Mouse (Mus musculus): ENCODE results near the gene Dnajc17. TPM values are rescaled to one million over a fixed set of nuclear protein-coding genes. Genes with fewer than 3 reads are reported as not detected.

Dnajc17 gene
- polyA plus RNA-seq (2014; fragmentation: Illumina TruSeq; extraction: RNeasy Lipid Tissue Mini Kit (QIAGEN cat#74804); ENCODE audit: low read depth, low replicate concordance): 1.7 TPM

GRCm38 (mm10) chr2:119208344-119209175, at the start of gene Dnajc17, which contains the start of gene Zfyve19:
TSS of gene Dnajc17 (minus strand) at chr2:119208795.
TSS of gene Zfyve19 (plus strand) at chr2:119208617.

GRCm38 (mm10) chr2:119237210-119237870, 28.7 kb upstream of the Dnajc17 start, which contains the start of gene Spint1:
TSS of gene Spint1 (plus strand) at chr2:119237362.

GRCm38 (mm10) chr2:119229775-119230704, 21.4 kb upstream of the Dnajc17 start, which contains the start of gene Ppp1r14d:
TSS of gene Ppp1r14d (minus strand) at chr2:119229906.

GRCm38 (mm10) chr2:119173991-119174651, 34.5 kb downstream of the Dnajc17 start, which contains the start of gene Gm14137:
TSS of gene Gm14137 (plus strand) at chr2:119174509.

GRCm38 (mm10) chr2:119166901-119167865, 41.4 kb downstream of the Dnajc17 start, which contains the start of gene Gchfr:
TSS of gene Gchfr (plus strand) at chr2:119167773.

GRCm38 (mm10) chr2:119156681-119157572, 51.7 kb downstream of the Dnajc17 start, which contains the start of gene Rmdn3:
TSS of gene Rmdn3 (minus strand) at chr2:119157034.

Other genes with a start within 250 kb of the Dnajc17 start
- gene Ccdc32, start 179.4 kb downstream of the Dnajc17 start, polyA plus RNA-seq (2014; fragmentation: Illumina TruSeq; extraction: RNeasy Lipid Tissue Mini Kit (QIAGEN cat#74804); ENCODE audit: low read depth, low replicate concordance): 16.0 TPM
- gene Rpusd2, start 174.0 kb downstream of the Dnajc17 start, polyA plus RNA-seq (2014; fragmentation: Illumina TruSeq; extraction: RNeasy Lipid Tissue Mini Kit (QIAGEN cat#74804); ENCODE audit: low read depth, low replicate concordance): 4.3 TPM
- 3.4 TPM for gene Knl1, start 161.7 kb downstream of the Dnajc17 start, polyA plus RNA-seq (2014; fragmentation: Illumina TruSeq; extraction: RNeasy Lipid Tissue Mini Kit (QIAGEN cat#74804); ENCODE audit: low read depth, low replicate concordance)
- gene Rad51, start 96.0 kb downstream of the Dnajc17 start, polyA plus RNA-seq (2014; fragmentation: Illumina TruSeq; extraction: RNeasy Lipid Tissue Mini Kit (QIAGEN cat#74804); ENCODE audit: low read depth, low replicate concordance): 2.2 TPM
- gene Rmdn3, start 51.8 kb downstream of the Dnajc17 start, polyA plus RNA-seq (2014; fragmentation: Illumina TruSeq; extraction: RNeasy Lipid Tissue Mini Kit (QIAGEN cat#74804); ENCODE audit: low read depth, low replicate concordance): 49.1 TPM
- not detected for gene Gchfr, start 41.0 kb downstream of the Dnajc17 start, polyA plus RNA-seq (2014; fragmentation: Illumina TruSeq; extraction: RNeasy Lipid Tissue Mini Kit (QIAGEN cat#74804); ENCODE audit: low read depth, low replicate concordance)
- not detected for gene Gm14137, start 34.3 kb downstream of the Dnajc17 start, polyA plus RNA-seq (2014; fragmentation: Illumina TruSeq; extraction: RNeasy Lipid Tissue Mini Kit (QIAGEN cat#74804); ENCODE audit: low read depth, low replicate concordance)
- gene Zfyve19, start 178 bp downstream of the Dnajc17 start, polyA plus RNA-seq (2014; fragmentation: Illumina TruSeq; extraction: RNeasy Lipid Tissue Mini Kit (QIAGEN cat#74804); ENCODE audit: low read depth, low replicate concordance): 4.3 TPM
- gene Ppp1r14d, start 21.1 kb upstream of the Dnajc17 start, polyA plus RNA-seq (2014; fragmentation: Illumina TruSeq; extraction: RNeasy Lipid Tissue Mini Kit (QIAGEN cat#74804); ENCODE audit: low read depth, low replicate concordance): not detected
- 0.58 TPM for gene Spint1, start 28.6 kb upstream of the Dnajc17 start, polyA plus RNA-seq (2014; fragmentation: Illumina TruSeq; extraction: RNeasy Lipid Tissue Mini Kit (QIAGEN cat#74804); ENCODE audit: low read depth, low replicate concordance)
- not detected for gene Rhov, start 62.5 kb upstream of the Dnajc17 start, polyA plus RNA-seq (2014; fragmentation: Illumina TruSeq; extraction: RNeasy Lipid Tissue Mini Kit (QIAGEN cat#74804); ENCODE audit: low read depth, low replicate concordance)
- gene Vps18, start 79.9 kb upstream of the Dnajc17 start, polyA plus RNA-seq (2014; fragmentation: Illumina TruSeq; extraction: RNeasy Lipid Tissue Mini Kit (QIAGEN cat#74804); ENCODE audit: low read depth, low replicate concordance): 0.29 TPM
- 0.58 TPM for gene Dll4, start 117.0 kb upstream of the Dnajc17 start, polyA plus RNA-seq (2014; fragmentation: Illumina TruSeq; extraction: RNeasy Lipid Tissue Mini Kit (QIAGEN cat#74804); ENCODE audit: low read depth, low replicate concordance)
- gene Chac1, start 142.4 kb upstream of the Dnajc17 start, polyA plus RNA-seq (2014; fragmentation: Illumina TruSeq; extraction: RNeasy Lipid Tissue Mini Kit (QIAGEN cat#74804); ENCODE audit: low read depth, low replicate concordance): 0.93 TPM